Mouse (Mus musculus) heart, embryonic 11.5 days (tissue): ENCODE data around the gene Fut1. TPM values are rescaled to one million over a fixed set of nuclear protein-coding genes. Genes with fewer than 3 reads are reported as not detected.
A peak's percentile ranks its signal among the peaks of the same experiment; 100 is the strongest.

ENCODE experiments used
- ATAC-seq: fragments of 200-750 bp; cut with Nextera tagmentation; replicated peaks from 2 replicates; pipeline ENCODE4 v1.8.0; 2017; ENCODE audit warnings: moderate library complexity; ENCODE audit not compliant: insufficient number of reproducible peaks, low FRiP score, low TSS enrichment
- H3K27ac ChIP-seq: fragments of 300-500 bp; sonication (generic); 2 replicates; pipeline ENCODE4 v1.5.1; 2014; ENCODE audit warnings: mild to moderate bottlenecking, low read depth, low read length
- H3K27me3 ChIP-seq: fragments of 300-500 bp; sonication (generic); 2 replicates; pipeline ENCODE4 v1.6.1; 2014; ENCODE audit warnings: mild to moderate bottlenecking, low read length, mixed read lengths; ENCODE audit not compliant: control insufficient read depth, insufficient read depth
- H3K36me3 ChIP-seq: fragments of 300-500 bp; sonication (generic); 2 replicates; pipeline ENCODE4 v1.6.1; 2014; ENCODE audit warnings: mild to moderate bottlenecking, low read length, moderate library complexity, mixed read lengths; ENCODE audit not compliant: control insufficient read depth, insufficient read depth
- H3K4me1 ChIP-seq: fragments of 300-500 bp; sonication (generic); 2 replicates; pipeline ENCODE4 v1.6.1; 2014; ENCODE audit warnings: low read length; ENCODE audit not compliant: control insufficient read depth, insufficient read depth
- H3K4me2 ChIP-seq: fragments of 300-500 bp; sonication (generic); 2 replicates; pipeline ENCODE4 v1.6.1; 2014; ENCODE audit warnings: mild to moderate bottlenecking, moderate library complexity
- H3K4me3 ChIP-seq: fragments of 300-500 bp; sonication (generic); 2 replicates; pipeline ENCODE4 v1.5.1; 2014; ENCODE audit warnings: low read depth, low read length
- H3K9ac ChIP-seq: fragments of 300-500 bp; sonication (generic); 2 replicates; pipeline ENCODE4 v1.6.1; 2014; ENCODE audit warnings: mild to moderate bottlenecking, low read depth, low read length, moderate library complexity
- H3K9me3 ChIP-seq: fragments of 300-500 bp; sonication (generic); replicated peaks from 2 replicates; pipeline ENCODE4 v1.6.1; 2016; ENCODE audit warnings: low read length; ENCODE audit not compliant: control insufficient read depth
- WGBS: fragments of 180-500 bp; shearing (Covaris S2); extraction: QIAGEN DNeasy Blood & Tissue Kit; methylation state at CpG from one replicate; pipeline ENCODE4 v1.1.7; 2014; ENCODE audit not compliant: insufficient replicate concordance; 5-methylcytosine and 5-hydroxymethylcytosine counted together
- polyA plus RNA-seq: library from polyadenylated mRNA; unstranded; fragments of >200 nt; fragmentation: Nextera tagmentation; extraction: Ambion mirVana; gene quantifications from 2 replicates; pipeline ENCODE4 v1.2.1, GENCODE M21; 2014

Gene Fut1
- polyA plus RNA-seq, 1 experiment from 2014 or later = not detected

DNA sequence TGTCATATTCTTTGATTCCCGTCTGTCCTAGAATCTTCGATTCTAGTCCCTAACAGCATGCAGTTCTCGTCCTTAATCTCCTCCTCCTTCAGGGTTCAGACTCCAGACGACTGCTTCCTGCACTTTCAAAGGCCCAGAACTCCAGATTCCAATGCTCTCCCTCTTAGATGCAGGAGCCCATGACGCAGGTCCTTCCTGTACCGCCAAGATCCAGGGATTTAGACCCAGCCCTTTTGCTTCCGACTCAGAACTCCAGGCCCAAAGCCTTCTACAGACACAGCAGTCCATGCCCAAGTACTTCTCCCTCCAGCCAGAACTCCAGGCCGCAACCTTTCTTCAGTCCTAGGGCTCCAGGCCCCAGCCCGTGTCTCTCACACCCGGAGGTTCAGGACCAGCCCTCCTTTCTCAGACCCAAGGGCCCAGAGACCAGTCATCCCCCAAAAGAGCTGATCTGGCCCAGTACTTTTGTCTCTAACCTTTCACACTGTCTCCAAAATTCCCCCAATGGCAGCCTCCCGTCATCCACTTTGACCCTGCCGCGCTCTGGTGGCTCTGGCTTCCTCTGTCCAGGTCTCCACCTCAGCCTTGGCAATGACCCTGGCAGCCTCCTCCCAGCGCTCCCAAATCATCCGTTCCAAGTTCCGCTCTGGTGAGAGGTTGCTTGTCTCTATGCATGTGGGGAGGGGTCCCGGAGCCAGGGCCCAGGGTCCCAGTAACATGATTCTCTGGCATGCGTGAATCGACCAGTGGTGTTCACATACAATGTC, 23.3 kb downstream of the Fut1 start:
- 0 out of 2 replicates have a peak, but pooled peaks cover 5% of the 10 kb centered on the region for H3K36me3 ChIP-seq
- H3K9ac ChIP-seq = no peak overlapping the region
- 73% methylated on average over 19 of the region's 19 CpGs for WGBS
- H3K4me2 ChIP-seq = no peak overlapping the region; the same call in 1 of the 2 replicates
- no peaks in the 10 kb centered on the region; the same call in 1 of the 2 replicates for H3K27me3 ChIP-seq
- H3K9me3 ChIP-seq = no peaks in the 10 kb centered on the region
- H3K4me1 ChIP-seq = peaks cover 36% of the 10 kb centered on the region
- ATAC-seq = no peak
- H3K27ac ChIP-seq = no peak overlapping the region
- no peak overlapping the region for H3K4me3 ChIP-seq

DNA sequence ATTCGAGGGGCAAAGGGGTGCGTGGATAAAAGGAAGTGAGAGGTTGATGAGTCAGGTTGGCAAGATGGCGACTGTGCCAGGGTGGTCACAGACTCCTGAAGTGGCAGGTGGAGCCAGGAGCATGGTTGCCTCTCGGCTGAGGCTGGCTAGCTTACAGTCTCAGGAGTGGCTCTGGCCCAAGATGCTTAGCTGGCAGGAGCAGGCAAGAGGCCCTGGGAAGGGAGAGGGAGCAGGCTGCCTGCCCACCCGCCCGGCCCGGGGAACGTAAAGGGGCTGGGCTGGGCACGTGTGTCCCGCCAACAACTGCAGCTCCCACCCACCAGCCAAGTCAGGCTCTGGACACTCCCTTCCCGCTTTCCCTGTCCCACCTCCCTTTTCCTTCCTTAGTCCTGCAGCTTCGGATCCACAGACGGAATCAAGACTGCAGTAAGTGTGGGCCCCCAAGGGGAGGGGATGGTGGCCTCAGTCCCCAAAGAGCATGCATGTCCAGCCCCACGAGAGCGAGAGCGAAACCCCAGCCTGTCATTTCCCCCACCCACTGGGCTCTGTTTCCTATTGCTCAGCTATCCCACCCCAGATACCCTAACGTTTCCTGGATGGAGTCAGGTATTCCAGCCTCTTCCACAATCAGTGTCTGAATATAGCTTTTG, 24.4 kb downstream of the Fut1 start:
- H3K4me2 ChIP-seq = peak overlapping the region; percentile 1; the same call in 1 of the 2 replicates
- no peak overlapping the region for H3K9ac ChIP-seq
- H3K4me3 ChIP-seq = 0 out of 2 replicates have a peak overlapping the region, but pooled peaks have one; percentile 3
- peaks cover 30% of the 10 kb centered on the region for H3K4me1 ChIP-seq
- no peaks in the 10 kb centered on the region; the same call in 1 of the 2 replicates for H3K27me3 ChIP-seq
- H3K9me3 ChIP-seq = no peaks in the 10 kb centered on the region
- no peak overlapping the region for H3K27ac ChIP-seq
- 0 out of 2 replicates have a peak, but pooled peaks cover 3% of the 10 kb centered on the region for H3K36me3 ChIP-seq
- WGBS = 54% methylated on average over 16 of the region's 17 CpGs
- no peak for ATAC-seq

DNA sequence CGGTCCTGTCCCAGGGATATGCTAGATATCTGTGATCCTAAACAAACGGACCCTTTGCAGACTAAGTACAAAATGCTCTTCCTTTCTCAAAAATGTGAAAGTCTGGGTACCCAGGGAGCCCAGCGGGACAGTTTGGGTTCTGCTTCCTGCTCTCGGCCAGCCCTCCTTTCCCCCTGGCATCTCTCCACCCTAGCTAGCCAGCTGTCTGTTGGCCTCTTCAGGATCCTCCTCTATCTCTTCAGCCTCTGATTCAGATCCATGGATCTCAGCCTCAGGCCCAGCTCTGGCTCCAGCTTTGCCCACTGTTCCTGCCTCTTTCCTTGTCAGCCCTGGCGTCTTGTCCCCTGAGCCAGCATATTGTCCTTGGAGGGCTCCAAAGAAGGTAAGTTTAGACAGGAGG, 25.0 kb downstream of the Fut1 start:
- H3K4me1 ChIP-seq = peaks cover 30% of the 10 kb centered on the region
- no peak for ATAC-seq
- 74% methylated on average over 5 of the region's 5 CpGs for whole genome bisulfite sequencing
- no peak overlapping the region for H3K27ac ChIP-seq
- no peak overlapping the region; the same call in 1 of the 2 replicates for H3K4me2 ChIP-seq
- H3K9me3 ChIP-seq = no peaks in the 10 kb centered on the region
- no peak overlapping the region for H3K4me3 ChIP-seq
- H3K36me3 ChIP-seq = no peaks in the 10 kb centered on the region
- H3K9ac ChIP-seq = 0 out of 2 replicates have a peak overlapping the region, but pooled peaks have one; percentile 16
- no peaks in the 10 kb centered on the region; the same call in 1 of the 2 replicates for H3K27me3 ChIP-seq

DNA sequence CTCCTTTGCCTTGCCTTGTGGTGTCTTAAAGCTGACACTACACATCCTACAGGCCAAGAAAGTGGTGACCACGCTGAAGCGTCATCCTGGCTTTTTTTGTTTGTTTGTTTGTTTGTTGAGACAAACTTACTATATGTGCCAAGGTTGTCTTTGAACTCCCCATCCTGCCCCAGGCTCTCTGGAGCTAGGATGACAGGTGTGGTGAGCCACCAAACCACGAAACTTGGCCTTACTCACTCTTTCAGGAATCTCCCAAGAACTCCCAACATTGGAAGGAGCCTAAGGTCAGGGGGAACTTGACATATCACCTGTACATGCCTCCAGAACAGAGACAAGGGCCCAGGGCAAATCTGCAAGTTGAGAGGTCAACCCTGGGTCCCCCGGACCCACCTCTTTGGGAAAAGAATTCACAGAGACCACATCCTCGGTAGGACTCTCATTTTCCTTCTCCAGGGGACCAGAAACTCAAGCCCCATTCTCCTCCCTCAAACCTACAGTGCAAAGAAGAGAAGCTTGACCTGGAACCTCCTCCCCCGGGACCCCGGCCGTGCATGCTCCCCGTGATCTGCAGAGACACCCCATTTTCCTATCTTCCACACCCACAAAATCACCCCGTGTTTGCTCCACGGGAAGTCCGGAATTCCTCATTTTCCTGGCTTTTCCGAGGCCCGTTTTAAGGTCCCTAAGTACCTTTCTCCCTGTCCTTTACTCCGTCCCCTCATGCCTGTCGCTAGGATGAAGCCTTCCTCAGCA, 25.6 kb downstream of the Fut1 start:
- no peaks in the 10 kb centered on the region for H3K9me3 ChIP-seq
- ATAC-seq = no peak
- peak overlapping the region; percentile 80 for H3K9ac ChIP-seq
- H3K4me1 ChIP-seq = peaks cover 30% of the 10 kb centered on the region
- no peaks in the 10 kb centered on the region for H3K36me3 ChIP-seq
- no peaks in the 10 kb centered on the region; the same call in 1 of the 2 replicates for H3K27me3 ChIP-seq
- peak overlapping the region; percentile 42 for H3K4me3 ChIP-seq
- H3K27ac ChIP-seq = peak overlapping the region; percentile 58
- H3K4me2 ChIP-seq = peak overlapping the region; percentile 76
- WGBS = 40% methylated on average over 16 of the region's 16 CpGs

DNA sequence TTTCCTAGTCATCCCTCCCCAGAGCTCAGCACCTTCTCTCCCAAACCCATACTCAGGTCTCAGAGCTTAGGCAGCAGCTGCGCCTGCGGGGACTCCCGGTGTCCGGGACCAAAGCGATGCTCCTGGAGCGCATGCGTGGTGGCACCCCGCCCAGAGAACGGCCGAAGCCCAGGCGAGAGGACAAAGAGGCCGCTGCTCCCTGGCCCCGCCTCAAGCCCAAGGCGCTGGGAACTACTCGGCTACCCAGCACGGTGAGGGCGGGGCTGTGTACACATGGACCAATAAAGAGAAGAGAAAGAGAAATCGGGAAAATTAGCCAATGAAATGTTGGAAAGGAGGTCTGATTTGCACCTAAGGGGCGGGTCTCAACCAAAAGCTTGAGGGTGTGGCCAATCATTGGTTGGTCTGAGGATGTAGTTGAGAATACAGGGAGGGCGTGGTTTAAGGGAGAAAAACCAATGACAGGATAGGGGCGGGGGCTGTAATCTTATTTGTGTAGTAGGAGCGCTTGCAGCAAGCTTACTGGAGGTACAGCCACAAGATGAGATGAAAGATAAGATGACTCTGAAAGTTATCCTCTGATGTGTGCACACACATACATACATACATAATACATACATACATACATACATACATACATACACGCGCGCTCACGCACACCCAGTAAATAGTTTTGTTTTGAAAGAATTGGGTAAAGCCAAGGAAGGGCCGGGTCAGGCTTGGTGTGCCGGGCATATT, 26.5 kb downstream of the Fut1 start:
- peak overlapping the region; percentile 42 for H3K4me3 ChIP-seq
- peak overlapping the region; percentile 80 for H3K9ac ChIP-seq
- H3K4me1 ChIP-seq = peaks cover 27% of the 10 kb centered on the region
- H3K27ac ChIP-seq = peak overlapping the region; percentile 58
- peak; percentile 86 for ATAC-seq
- 4% methylated on average over 28 of the region's 28 CpGs for WGBS
- H3K36me3 ChIP-seq = no peaks in the 10 kb centered on the region
- peak overlapping the region; percentile 76 for H3K4me2 ChIP-seq
- no peaks in the 10 kb centered on the region for H3K9me3 ChIP-seq
- no peaks in the 10 kb centered on the region; the same call in 1 of the 2 replicates for H3K27me3 ChIP-seq

DNA sequence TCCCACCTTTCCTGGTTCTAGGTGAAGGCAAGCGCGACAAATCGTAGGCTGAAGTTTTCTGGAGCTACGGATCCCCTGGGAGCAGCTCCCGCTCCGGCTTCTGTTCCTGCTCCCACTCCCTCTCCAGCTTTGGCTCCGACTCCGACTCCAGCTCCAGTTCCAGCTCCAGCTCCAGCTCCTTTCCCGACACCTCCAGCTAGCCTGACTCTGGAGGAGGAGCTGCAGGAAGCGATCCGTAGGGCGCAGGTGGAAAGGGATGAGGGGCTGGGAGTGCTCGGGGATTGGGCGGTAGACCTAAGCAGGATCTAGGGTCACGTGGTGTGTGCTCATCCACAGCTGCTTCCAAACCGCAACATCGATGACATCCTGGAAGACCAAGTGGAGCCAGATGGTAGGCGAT, 27.1 kb downstream of the Fut1 start:
- 10% methylated on average over 18 of the region's 18 CpGs for WGBS
- ATAC-seq = no peak
- peak overlapping the region; percentile 0; the same call in 1 of the 2 replicates for H3K9ac ChIP-seq
- H3K27ac ChIP-seq = peak overlapping the region; percentile 30; the same call in 1 of the 2 replicates
- H3K27me3 ChIP-seq = no peaks in the 10 kb centered on the region; the same call in 1 of the 2 replicates
- H3K4me1 ChIP-seq = peaks cover 31% of the 10 kb centered on the region
- H3K4me2 ChIP-seq = peak overlapping the region; percentile 76
- H3K4me3 ChIP-seq = peak overlapping the region; percentile 42
- no peaks in the 10 kb centered on the region for H3K36me3 ChIP-seq
- no peaks in the 10 kb centered on the region for H3K9me3 ChIP-seq

DNA sequence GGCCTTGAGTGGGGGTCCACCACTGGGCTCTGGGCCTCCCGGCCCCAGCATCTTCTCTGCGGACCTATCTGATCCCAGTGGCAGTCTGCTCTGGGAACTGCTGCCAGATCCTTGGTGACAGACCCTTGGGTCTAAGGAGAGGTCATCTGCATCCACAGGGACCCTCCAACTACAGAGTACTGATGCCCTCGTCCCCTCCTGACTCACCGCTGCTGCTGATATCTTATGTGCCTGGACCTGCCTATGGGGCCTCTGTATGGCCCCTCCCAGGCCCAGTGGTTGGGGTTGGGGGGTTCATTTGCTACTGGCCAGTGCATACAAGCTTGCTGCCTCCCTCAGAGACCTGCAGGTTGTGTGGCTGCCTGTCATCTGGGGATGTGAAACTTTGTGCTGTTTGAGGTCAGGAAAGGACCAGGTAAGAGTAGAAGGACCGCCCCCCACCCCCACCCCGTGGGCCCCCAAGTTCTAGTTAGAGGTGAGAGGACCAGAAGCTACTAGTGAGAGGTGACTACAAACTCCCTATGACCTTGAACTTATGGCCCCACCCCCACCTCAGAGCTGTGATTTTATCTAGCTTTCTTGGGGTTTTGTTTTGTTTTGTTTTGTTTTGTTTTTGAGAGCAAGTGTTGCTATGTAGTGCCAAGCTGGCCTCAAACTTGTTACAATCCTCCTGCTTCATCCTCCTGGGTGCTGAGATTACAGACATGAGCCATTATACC, 27.9 kb downstream of the Fut1 start:
- Histone ChIP-seq H3K4me3 (no peak overlapping the region), H3K36me3 (no peaks in the 10 kb centered on the region), H3K9ac (no peak overlapping the region), H3K9me3 (no peaks in the 10 kb centered on the region), H3K4me2 (peak overlapping the region; percentile 76), H3K4me1 (peaks cover 31% of the 10 kb centered on the region), H3K27ac (no peak overlapping the region), H3K27me3 (no peaks in the 10 kb centered on the region; the same call in 1 of the 2 replicates)
- 51% methylated on average over 6 of the region's 6 CpGs for WGBS
- ATAC-seq = no peak
